Mouse (Mus musculus): ENCODE data around the gene Saysd1.

Gene Saysd1

DNA sequence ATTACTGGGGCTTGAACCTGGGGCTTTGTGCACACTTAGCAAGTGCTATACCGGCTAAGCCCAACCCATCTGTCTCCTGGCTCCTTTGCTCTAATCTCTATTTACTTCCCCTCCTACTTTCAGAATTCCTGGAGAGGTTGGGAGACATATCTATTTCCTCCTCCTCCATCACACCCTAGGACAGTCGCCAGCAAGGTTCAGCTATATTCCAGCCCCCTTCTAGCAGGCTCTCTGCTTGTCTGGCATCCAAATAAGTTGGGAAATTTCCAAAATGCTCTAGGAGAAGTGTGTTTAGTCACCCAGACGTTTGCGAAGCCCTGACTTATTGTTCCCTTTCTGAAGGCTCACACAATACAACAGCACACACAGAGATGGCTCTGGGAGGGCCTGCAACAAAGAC lies 35.1 kb downstream of the Saysd1 start:
- no peak for DNase-seq

GRCm38 (mm10) chr14:20098061-20098460 lies 40.3 kb downstream of the Saysd1 start:
- DNase-seq, result no peak

DNA sequence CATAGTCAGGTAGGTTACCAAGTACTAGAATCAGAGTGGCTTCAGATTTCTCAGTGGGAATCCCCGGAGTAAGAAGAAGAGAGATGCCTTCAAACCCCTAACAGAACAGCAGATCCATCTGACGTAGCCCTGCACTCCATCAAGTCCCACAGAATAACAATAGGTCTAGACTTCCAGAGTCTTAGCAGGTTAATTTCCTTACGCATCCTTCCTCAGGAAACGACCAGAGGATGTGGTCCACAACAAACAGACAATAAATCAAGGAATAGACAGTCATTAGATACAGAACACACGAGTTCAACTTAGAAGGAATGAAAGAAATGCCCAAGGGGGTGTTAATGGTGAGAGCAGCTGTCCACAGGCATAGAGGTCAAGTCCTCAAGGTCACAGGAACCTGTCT lies 43.4 kb downstream of the Saysd1 start:
- DNase-seq, result no peak

GRCm38 (mm10) chr14:20093493-20093892 lies 44.8 kb downstream of the Saysd1 start:
- DNase-seq, result no peak

DNA sequence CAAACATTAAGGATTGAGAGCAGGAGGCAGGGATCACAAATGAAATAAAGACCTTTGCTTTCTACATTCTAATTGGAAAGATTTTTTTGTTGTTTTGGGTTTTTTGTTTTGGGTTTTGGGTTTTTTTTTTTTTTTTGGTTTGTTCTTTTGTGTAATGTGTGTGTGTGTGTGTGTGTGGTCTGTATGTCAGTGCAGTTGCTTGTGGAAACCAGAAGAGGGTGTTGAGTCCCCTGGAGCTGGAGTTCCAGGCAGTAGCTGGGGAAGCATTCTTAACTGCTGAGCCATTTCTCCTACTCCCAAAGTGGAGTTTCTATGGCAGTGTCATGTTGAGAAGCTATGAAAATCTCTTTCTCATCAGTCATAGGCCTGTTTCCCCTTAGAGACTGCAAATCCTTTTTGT lies 54.0 kb downstream of the Saysd1 start:
- no peak for DNase-seq

- DNase-seq, result peak; percentile 96
These were observed 55.6 kb downstream of the Saysd1 start for GRCm38 (mm10) chr14:20082536-20083325.

DNA sequence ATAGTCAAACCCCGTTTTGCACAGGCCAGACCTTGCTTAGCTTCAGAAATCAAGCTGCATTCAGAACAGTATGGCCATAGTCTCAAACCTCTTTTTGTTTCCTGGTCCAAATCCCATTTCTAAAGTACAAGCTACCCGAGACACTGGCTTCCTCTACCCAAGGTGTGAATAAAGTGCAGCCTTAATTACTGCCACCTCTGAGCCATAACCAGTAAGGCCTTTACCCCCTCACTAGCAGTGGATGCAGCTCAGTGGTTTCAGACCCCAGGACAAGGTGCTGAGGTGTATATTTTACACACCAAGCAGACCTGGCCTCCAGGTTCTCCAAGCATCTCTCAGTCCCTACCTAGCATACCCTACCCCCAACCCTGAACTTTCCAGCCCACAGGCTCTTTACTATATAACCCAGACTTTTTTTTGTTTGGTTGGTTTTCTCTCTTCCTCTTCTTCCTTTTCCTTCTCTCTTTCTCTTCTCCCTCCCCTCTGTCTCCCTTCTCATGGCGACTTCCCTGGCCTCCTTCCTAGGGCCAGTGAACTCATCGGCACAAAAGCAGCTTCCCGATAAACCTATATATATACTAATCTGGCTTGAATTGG lies 56.3 kb downstream of the Saysd1 start:
- no peak for DNase-seq

- no peak for DNase-seq
These were observed 57.2 kb downstream of the Saysd1 start for GRCm38 (mm10) chr14:20081084-20081483.

- DNase-seq, result no peak
These were observed 61.2 kb downstream of the Saysd1 start for GRCm38 (mm10) chr14:20077181-20077580.

GRCm38 (mm10) chr14:20075544-20075943 lies 62.8 kb downstream of the Saysd1 start:
- no peak for DNase-seq

DNA sequence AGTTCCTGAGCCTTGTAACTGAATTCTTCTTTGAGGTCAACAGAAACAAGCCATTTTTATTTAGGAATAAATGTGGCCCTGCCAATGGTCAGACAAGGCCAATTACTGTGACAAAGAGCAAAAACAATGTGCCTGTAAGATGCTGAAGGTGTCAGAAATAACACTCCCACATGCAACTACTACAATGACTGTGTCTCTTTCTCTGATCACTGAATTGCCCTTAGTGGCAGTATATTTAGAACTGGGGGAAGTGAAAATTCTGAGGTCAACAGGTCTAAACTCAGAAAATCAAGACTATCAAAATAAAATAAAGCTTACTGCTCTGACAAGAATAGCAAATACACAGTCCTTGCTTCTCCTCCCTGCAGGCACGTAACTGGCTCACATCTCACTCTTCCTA lies 63.6 kb downstream of the Saysd1 start:
- DNase-seq, result no peak

DNA sequence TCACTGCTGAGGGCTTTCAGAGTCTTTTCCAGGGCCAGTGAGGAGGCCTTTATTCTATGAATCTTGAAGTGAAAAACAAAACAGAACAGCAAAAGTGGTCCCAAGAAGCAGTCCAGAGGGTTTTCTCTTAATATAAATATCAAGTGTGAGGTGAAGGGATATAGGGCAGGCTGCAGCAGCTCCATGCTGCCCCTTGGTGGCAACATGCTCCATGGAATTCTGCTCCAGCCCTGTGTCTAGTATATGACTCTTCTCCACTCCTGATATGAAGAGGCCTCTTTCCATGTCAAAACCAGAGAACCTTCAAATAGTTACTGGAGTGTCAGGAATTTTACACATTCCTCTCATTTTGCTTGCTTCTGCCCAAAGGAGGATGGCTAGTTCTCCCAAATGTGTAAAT lies 67.7 kb downstream of the Saysd1 start:
- peak; percentile 19 for DNase-seq

GRCm38 (mm10) chr14:20068365-20068764 lies 70.0 kb downstream of the Saysd1 start:
- DNase-seq, result no peak

DNA sequence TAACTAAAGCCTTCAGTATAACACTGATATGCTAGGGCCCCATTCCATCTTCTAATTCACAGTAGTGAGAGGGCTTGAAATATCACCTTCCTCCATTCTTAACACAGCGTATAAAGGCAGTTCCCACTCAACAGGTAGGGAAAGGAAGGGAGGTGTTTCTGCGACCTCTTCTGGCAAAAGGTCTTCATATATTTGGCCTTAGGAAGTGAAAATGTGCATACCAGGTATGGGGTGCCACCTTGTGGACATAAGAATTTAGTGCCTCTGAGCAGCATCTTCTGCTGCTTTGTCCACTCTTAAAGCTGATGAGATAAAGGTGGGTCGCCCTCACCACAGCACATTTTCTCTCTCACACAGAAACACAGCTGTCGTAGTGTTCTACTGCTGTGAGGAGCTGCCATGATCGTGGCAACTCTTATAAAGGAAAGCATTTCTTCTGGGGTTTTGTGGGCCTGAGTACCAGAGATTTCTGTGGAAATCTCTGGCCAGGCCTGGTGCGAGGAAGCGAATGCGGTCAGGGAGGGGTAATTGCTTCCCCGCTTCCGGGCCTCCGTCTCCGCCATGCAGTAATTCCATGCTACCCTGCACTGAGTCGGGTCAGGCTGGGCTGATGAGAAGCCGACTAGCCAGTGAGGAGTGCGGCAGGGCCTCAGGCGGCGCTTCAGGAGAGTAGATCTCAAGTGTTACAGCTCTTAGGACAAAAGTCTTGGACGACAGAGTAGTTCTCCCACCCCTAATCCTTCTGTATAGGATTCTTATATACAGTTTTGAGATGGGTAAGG lies 70.8 kb downstream of the Saysd1 start:
- DNase-seq, result peak; percentile 70

- DNase-seq, result no peak
These were observed 73.6 kb downstream of the Saysd1 start for GRCm38 (mm10) chr14:20064771-20065170.

DNA sequence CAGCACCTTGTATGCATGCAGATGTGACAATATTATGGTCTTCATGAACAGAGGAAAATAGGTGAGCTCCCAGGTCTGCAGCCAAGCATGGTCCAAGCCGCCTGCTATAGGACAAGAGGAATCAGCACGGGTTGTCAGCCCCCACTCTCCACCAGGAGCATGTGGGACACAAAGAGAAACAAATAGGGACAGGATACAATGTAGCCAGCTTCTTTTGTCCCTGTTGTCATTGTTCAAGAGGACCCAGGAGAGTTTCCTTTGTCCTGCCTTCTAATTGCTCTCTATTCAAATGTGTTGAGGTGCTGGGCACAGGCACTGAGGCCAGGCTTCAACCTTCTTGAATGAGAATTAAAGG lies 89.9 kb downstream of the Saysd1 start:
- DNase-seq, result no peak

- DNase-seq, result peak; percentile 31
These were observed 90.4 kb downstream of the Saysd1 start for GRCm38 (mm10) chr14:20047814-20048480.

- no peak for DNase-seq
These were observed 91.0 kb downstream of the Saysd1 start for GRCm38 (mm10) chr14:20047291-20047690.

GRCm38 (mm10) chr14:20044036-20044435 lies 94.3 kb downstream of the Saysd1 start:
- DNase-seq, result no peak

DNA sequence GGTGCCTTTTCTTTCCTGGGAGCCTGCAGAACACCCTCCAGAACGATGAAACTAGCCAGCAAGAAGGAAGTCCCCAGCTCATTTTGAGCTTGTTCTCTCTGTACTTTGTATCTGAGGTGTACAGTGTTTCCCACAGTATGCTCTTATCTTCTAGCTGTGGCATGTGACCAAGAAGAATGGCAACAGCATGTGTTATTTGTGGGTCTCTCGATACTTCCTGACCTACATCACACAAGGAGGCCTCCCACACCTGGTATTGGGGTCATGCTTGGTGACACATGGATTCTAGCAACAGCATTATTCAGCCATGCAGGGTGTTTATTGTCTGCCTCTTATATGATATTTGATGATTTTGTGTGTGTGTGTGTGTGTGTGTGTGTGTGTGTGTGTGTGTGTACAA lies 96.5 kb downstream of the Saysd1 start:
- no peak for DNase-seq

GRCm38 (mm10) chr14:20040976-20041375 lies 97.4 kb downstream of the Saysd1 start:
- DNase-seq, result no peak

DNA sequence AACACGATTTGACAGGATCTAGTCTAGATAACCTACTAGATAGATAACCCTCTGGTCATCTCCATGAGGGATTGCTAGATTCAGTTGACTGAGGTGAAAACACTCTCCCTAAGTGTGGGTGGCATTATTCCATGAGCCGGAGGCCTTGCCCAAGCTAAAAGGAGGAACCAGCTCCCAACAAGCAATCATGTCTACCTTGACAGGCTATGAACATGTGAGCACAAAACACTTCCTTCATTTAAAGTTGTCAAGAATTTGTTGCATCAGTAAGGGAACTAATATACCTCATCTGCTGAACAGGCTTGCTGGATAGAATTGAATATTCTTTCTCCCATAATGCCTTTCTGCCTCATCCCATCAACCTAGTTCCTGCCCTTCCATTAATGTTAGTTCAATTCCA lies 98.5 kb downstream of the Saysd1 start:
- no peak for DNase-seq

- DNase-seq, result no peak
These were observed 105.6 kb downstream of the Saysd1 start for GRCm38 (mm10) chr14:20032738-20033116.
